Mouse (Mus musculus) embryo, embryonic 10 days (tissue): Measurements from ENCODE around the gene Mpp6.
A peak's percentile ranks its signal among the peaks of the same experiment; 100 is the strongest.

Experiments used
- DNase-seq: peaks from one replicate; pipeline ENCODE4 v3.0.0-alpha.2; 2015; ENCODE audit warnings: low spot score

The Mpp6 gene

DNA sequence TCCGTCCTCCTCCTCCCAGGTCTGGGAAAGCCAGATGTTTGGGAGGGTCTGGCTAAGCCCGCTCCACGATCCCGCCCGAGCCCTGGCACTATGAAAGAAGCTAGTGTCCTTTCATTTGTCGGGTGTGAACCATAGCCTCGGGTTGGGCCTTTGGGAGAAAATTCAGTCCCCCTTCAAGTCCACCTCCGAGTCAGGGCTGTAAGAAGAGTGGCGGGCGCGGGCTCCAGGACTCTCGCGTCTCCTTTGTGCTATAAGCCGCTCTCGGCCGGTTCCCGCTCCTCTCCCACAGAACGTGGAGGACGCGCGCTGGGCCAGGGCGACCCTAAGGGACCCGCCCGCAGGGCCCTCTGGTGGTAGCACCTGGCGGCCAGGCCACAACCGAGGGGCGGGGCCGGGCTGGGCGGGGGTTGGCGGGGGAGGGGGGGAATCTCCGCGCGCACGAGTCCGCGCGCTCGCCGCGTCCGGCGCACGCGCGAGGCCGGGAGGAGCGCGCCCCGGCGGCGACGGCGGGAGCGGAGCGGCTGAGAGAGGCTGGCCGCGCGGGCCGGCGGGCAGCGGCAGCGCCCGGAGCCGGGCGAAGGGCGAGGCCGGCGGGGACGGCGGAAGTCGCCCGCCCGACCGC, at the start of gene Mpp6:
Gene Mpp6, plus strand, starts transcription at position 485 of the 622 bp plus-strand sequence.
- peak; percentile 90 for DNase-seq

DNA sequence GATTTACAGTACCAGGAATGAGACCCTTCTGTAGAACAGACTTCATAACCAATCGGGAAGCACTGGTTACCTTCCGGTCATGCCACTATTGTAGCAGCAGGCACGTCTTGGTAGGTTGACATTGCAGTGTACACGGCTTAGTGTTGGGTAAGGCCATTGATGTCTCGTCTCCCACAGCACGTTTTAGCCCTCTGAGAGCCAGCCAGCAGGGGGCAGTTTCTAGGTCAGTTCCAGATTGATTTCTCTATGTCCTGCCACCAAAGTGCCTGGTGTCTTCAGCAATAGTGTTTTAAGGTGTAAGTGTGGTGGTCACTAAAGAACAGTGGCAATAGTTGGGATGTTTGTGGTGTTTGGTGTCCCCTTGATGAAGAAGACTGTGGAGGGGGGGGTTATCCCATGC, 43.9 kb upstream of the Mpp6 start:
- no peak for DNase-seq

DNA sequence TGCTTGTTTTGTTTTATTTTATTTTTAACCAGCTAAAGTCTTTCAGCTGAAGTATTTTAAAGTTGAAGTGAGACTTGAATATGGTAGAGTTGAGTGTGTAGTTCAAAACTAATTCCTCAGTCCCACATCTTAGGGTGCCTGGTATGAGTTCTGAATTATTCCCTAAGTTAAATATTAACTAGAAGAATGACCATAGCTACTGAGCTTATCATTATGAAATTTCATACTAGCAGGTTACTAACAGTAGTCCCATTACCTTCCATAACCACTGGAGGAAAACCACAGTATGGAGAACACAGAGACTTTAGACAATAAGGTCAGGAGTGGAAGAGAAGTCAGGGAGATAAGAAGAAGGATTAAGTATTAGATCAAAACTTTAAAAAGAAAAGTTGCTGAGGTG, 41.6 kb upstream of the Mpp6 start:
- DNase-seq: no peak

DNA sequence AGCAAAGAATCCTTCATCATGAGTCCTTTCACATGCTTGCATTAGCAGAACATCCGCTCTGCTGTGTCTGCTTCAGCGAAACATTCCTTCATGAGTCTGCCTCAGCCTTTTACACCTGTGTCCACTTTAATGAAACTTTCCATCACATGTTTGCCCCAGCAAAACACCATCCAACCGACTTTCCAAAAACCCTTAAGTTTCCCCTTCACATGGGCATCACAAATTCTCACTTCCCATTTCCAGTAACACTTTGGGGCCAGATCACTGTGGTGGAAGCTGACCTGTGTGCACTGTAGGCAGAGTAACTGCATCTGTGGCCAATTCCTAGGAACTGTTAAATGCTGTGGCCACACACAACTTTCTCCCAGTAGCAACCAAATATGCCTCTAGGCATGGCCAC, 34.8 kb upstream of the Mpp6 start:
- DNase-seq: no peak

DNA sequence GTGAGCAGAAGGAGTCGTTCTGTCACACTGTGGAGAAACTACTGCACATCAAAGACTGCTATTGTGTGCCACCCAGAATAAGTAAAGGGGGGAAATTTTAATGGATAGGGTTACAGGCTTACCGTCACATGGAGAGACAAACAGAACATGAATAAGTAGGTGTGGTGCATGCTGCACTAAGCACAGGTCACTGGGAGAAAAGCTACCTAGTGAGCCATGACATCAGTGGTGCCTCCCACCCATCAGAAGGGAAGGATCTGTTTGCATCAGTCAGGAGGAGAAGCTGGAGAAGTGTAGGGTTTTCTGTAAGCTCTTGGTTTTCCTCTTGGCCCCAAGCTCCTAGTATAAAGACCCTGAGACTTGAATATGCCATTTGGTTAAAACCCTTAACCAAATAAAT, 33.6 kb upstream of the Mpp6 start:
- DNase-seq: no peak

DNA sequence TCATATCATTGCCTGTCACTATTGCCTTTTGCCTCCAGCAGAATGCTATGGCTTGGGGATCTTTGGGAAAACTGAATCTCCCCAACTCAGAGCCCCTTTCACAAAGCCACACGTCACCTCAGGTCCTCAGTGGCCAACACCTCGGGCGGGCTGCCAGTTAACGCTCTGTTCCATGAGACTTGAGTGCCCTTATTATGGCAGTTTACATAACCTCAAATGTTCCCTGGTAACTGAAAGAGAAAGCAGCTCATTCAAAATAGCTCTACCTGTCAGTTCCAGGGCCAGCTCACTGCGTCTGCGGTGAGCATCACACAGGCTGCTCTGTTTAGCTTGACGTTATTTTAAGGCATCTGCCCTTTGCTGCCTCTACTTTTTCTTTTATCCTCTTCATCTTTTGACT, 29.6 kb upstream of the Mpp6 start:
- DNase-seq: no peak

DNA sequence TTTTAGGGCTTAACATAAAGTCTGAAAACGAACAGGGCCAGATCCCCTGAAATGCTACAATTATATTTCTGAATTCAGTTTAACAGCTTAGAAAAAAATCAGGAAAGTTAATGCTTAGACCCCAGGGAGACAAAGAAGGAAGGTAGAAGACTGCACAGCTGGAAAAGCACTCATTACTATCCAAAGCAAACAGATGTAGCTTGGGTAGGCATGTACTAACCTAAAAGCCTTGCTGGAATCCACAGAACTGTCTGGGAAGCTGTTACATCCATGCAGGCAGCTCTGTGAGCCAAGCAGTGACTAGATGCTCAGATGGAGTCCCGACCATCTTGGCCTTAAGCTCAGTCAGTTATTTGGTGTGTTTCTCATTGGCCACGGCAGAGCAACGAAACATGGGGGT, 24.8 kb upstream of the Mpp6 start:
- DNase-seq: no peak

DNA sequence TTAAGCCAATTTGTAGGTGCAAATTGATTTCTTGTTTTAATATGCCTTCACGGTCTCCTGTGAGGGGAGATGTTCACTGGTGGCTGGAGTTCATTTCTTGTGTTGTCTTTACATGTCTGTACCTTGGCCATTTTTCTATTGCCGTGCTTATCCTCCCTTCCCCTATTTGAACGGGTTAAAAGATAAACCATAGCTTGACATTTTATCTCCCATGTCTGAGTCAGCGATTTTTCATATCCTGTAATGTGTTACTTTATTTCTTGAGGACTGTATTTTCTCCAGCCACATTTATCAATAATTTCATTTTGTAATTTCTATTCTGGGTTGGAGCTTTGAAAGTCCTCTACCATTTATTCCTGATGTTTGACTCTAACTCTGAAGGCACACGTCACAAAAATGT, 20.7 kb upstream of the Mpp6 start:
- no peak for DNase-seq

DNA sequence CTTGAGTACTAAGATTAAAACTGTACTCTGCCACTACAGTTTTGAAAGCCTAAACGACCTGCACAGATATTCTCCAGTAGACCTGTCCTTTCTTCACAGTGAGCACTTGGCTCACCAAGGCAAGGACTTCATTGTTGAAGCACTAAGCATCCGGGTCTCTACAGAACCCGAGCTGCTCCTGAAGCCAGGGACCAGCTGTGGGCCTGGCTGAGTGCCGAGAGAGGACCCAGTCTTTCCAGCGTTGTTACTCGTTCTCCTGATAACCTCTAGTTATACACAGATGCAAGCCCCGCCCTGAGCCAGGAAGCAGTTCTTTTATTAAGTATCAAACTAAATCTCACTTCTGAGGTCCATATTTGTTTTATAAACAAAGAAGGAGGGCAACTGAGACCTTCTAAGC, 19.8 kb upstream of the Mpp6 start:
- DNase-seq: no peak

DNA sequence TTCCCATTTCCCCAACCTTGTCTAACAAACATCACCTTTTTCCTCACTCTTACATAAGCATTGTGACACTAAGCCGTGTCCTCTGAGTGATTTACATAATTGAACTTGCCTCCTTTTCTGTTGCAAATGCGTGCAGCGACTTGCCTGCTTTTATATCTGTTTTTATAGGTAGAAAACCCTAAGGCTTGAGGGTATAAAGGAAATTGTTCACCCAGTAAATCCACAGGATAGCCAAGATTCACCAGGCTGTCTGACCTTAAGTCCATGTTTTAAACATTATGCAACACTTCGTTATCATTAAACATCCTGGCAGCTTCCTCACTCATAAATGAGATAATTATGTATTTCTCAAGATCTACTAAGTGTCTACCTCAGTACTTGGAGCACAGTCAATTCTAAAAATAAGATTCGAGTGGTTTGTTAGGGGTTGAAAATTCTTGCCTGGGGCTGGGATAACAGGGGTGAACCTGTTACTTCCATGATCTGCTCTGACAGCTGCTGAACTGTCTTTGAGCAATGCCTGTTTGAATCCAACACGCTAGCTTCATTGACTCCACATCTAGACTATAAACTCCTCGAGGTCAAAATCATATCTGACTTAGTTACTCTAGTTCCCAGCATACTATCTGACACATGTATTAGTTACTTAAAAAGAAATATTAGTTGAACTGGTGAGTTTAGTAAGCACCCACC, 18.4 kb upstream of the Mpp6 start:
- DNase-seq: no peak

DNA sequence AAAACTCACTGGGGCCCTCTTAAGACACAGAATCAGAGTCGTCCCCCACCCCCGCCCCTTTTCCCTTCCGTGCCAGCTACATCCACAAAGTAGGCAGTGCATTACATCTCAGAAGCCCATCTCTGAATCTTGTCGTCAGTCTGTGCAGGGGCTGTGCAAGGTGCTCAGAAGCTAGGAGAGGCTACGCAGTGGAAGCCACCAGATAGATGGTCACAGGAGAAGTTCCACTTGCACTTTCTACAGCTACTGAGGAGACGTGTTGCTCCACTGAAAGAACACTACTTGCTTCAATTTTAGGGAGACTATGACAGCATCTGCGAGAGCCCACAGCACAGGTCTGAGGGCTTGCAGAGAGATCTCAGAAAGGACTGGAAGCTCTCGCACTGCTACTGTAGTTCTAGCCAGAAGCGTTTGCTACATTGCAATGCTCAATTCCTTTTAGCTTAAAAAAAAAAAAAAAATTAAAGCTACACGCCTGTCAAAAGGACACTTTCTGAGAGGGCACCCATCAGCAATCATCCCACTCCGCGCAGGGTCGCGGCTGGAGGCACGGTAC, 762 bp upstream of the Mpp6 start:
- DNase-seq: peak; percentile 28

DNA sequence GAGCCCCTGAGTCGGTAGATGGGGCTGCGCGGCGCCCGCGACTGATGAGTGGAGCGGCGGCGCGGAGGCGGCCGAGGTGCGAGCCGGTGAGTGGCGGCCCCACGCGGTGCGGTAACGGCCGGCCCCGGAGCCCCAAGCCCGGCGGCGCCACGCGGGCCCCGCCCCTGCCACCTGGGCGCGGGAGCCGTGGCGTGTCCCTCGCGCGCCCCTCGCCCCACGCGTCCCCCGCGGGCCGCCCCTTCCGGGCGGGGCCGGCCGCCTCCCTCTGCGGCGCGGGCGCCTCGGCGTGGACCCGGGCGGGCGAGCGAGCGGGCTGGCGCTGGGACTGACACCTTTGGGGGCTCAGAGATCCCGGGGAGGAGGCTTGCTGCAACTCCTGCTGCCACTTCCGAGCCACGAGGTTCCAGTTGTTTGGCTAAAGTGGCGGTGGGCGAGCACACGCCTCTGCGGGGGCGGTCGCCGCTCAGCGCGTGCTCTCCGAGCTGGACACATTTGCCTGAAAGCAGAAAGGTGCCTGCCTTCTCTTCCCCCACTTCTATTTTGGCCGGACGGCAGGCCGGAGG, 419 bp downstream of the Mpp6 start:
- DNase-seq: peak; percentile 76

DNA sequence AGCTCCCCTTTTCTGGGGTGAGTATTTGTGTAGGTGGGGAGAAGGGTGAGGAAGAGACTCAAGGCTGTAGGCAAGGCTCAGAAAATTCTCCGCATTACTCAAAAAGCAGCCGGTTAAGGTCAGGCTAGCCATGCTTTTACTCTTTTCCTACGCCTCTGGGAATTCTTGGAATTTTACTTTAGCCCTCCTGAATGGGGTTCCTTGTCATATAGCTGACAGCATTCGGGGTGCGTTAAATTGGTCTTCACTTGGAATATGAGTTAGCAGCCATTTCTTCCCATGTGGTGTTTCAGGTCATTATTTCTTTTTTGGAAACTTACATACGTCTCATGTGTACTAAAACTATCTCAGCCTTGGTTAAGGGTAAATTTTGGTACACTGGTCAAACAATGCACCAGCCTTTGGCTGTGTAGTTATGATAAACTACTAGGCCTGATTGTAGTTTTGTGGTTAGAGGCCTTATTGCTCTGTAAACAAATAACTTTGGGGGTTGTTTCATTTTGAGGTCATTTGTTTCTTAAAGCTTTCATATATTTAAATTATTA, 1.1 kb downstream of the Mpp6 start:
- DNase-seq: no peak

DNA sequence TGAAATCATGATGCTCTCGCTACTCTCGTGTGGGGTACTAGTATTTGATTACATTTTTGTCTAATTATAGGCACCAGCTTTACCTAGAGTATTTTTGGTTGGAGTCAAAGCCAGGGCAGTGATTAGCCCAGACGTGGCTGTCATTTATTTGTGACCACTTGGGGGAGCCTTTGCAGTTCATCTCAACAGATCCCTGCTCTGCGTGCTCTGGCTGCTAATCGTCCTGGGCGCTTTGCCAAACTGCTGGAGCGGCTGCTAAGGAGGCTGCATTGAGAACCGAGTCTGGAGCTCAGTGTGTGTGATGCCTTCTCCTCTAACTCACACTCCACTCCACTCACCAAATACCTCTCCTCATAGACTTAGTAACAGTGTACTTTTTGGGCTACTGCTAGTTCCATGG, 2.7 kb downstream of the Mpp6 start:
- DNase-seq: peak; percentile 95

DNA sequence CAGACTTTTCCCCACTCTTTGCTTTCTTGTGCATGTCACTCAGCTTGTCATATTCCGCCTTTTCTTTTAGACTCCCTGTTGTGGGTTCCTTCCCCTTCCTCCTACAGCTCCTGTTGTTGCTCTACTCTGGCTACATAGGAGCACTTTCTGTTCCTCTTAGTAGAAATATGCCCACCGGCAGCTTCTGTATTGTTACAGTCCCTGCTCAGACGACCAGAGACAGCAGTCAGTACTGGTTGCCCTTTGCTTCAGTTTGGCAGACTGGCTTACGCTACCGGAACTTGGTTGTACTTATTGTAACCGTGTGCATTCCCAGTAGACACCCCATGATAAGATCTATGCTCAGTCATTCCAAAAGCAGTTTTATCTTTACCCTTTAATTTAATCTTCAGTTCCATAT, 4.2 kb downstream of the Mpp6 start:
- no peak for DNase-seq

DNA sequence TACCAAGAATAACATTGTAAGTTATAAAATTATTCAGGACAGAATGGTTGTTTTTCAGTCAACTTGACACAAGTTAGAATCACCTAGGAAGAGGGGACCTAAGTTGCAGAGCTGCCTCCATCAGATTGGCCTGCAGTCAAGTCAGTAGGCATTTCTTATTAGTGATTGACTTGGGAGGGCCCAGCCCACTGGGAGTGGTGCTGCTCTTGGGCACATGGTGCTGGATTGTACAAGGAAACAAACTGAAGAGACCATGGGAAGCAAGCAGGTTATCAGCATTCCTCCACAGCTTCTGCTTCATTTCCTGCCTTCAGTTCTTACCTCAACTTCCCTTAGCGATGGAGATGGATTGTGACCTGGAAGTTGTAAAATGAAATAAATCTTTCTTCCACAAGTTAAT, 10.9 kb downstream of the Mpp6 start:
- no peak for DNase-seq

DNA sequence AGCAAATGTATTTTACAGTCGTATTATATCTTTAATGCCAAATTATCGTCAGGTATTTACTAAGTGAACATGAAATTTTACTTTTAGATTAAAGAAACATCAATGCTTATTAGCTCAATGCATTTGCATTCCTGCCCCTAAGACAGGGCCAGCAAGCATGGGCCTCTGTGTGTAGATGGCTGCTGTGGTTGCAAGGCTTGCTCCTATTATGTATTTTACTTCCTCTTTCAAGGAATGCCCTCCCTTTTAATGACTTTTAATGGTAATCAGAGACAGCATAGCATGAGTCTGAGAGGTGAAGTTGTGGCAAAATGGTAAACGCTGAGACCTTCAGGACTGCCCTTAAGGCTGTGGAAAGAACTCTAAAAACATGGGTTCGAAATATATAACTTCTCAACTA, 12.8 kb downstream of the Mpp6 start:
- no peak for DNase-seq

DNA sequence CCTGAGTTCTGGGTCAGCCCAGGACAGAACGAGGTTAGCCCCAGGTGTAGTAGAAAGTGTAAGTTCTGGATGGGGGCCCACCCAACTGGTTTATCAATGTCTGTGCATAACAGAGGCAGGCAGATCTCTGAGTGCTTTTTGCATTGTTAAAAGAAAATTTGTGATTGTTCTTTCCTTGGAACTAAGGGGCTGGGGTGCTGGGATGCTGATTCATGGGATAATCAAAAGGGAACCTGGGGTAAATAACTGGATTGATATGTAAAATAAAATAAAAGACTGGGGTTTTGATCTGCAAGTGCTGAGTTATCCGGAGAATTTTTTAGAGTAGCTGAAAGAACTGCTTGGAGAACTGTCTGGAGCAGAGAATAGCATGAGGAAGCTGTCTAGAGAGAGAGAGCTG, 14.2 kb downstream of the Mpp6 start:
- no peak for DNase-seq

DNA sequence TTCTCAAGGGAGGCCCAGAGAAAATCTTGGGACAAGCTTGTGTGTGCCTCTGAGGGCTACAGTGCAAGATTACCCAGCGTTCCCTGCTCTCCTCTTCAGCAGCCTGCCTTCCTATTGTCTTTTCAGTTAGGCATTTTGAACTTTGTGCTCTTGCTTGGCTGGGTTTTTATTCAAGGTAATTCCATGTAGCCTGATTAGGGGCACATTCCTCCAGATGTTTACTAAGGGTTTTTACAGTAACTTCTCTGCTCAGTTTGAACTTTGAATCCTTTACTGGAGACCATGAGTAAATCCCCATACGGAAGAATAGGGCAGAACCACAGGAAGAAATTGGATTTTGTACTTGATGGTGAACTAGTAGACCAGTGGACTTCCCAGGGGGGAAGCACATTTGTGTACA, 16.3 kb downstream of the Mpp6 start:
- DNase-seq: no peak

DNA sequence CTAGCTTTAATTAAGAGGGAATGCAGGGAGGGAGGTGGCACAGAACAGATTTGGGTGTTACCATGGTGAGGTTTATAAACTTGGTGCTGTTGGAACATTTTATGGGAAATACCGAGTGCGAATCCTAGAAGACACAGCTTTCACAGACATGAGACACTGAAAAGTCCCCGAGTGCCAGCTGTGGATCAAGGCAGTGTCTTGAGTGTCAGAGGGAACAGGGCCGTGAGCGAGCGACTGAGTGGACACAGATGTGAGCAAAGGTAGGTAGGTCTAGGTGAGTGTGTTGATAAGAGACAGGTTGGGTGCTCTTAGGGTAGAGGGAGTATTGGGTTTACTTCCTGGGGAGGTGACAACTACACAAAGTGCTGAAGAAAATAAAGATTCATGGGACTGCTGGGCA, 17.5 kb downstream of the Mpp6 start:
- no peak for DNase-seq

DNA sequence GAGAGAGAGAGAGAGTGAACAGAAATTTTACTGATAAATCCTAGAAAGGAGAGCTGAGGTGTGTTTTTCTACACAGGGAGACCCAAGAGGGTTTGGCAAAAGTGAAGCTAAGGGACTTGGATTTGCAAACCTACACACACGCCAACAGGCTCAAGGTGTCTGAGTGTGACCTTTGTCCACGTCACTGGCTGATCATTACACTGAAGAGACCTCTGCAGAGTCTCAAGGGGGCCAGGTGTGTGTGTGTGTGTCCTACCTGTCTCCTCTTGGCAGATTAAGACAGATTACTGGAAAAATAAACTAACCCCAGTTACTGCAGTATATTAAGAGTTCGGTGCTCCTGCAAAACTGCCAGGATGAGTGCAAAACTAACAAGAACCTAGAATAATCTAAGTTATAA, 27.6 kb downstream of the Mpp6 start:
- no peak for DNase-seq

DNA sequence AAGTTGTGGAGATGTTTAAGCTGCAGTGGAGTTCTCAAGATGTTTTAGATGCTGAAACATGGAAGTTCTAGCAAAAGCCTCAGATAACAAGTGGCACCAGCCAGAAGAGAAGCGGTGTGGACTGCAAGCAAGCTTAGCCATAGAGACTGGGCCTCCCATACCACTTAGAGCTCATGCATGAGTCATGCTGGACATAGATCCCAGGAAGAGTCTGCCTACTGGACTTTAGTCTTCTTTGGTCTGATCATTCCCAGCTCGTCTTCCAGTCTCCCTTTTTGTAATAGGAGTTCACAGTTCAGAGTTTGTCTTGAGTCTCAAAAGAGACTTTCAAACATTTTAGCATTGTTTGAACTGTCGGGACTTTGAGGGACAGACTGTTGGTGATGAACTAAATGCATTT, 29.5 kb downstream of the Mpp6 start:
- no peak for DNase-seq

DNA sequence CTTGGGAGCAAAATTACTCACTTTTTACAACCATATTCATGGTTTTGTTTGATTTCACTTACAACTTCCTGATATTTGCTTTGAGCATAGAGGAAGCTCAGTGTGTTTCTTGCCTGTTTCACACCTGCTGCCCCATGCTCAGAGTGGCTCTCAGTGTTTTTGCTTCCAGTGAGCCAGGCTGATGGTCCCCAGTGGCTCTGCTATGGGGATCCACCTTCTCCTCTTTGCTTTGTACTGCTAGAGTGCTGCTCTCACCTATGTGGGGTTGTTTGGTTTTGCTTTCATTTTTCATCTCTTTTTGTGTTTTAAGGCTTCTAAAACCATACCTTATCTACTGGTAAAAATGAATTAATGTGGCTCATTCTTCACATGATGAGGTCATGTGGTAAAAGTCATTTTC, 36.1 kb downstream of the Mpp6 start:
- DNase-seq: no peak
